Mouse (Mus musculus) forebrain, embryonic 10.5 days (tissue): ENCODE measurements around the gene Hdgfl2. TPM values are rescaled to one million over a fixed set of nuclear protein-coding genes. Genes with fewer than 3 reads are reported as not detected.

Source experiments
- DNase-seq: peaks from one replicate; pipeline ENCODE4 v3.0.0-alpha.2; 2017; ENCODE audit warnings: low spot score; ENCODE audit errors: extremely low spot score
- H3K27ac ChIP-seq: fragments of 300-500 bp; sonication (generic); 2 replicates; pipeline ENCODE4 v1.5.1; 2016; ENCODE audit warnings: mild to moderate bottlenecking
- H3K27me3 ChIP-seq: fragments of 300-500 bp; sonication (generic); 2 replicates; pipeline ENCODE4 v1.6.1; 2016; ENCODE audit warnings: mild to moderate bottlenecking; ENCODE audit not compliant: poor library complexity, severe bottlenecking
- H3K36me3 ChIP-seq: fragments of 300-500 bp; sonication (generic); replicated peaks from 2 replicates; pipeline ENCODE4 v1.6.1; 2016; ENCODE audit warnings: mild to moderate bottlenecking, moderate library complexity
- H3K4me1 ChIP-seq: fragments of 300-500 bp; sonication (generic); 2 replicates; pipeline ENCODE4 v1.6.1; 2016
- H3K4me3 ChIP-seq: fragments of 300-500 bp; sonication (generic); 2 replicates; pipeline ENCODE4 v1.5.1; 2016; ENCODE audit warnings: mild to moderate bottlenecking, moderate library complexity
- H3K9me3 ChIP-seq: fragments of 300-500 bp; sonication (generic); 2 replicates; pipeline ENCODE4 v1.6.1; 2016; ENCODE audit warnings: mild to moderate bottlenecking, moderate library complexity
- WGBS: fragments of 180-500 bp; shearing (Covaris S2); methylation state at CpG from one replicate; pipeline ENCODE4 v1.1.7; 2016; 5-methylcytosine and 5-hydroxymethylcytosine counted together
- polyA plus RNA-seq: library from polyadenylated mRNA; unstranded; fragments of >200 nt; fragmentation: Nextera tagmentation; extraction: Ambion mirVana; gene quantifications from 2 replicates; pipeline ENCODE4 v1.2.1, GENCODE M21; 2016

The Hdgfl2 gene
- polyA plus RNA-seq, 1 experiment from 2014 or later = 188 TPM

DNA sequence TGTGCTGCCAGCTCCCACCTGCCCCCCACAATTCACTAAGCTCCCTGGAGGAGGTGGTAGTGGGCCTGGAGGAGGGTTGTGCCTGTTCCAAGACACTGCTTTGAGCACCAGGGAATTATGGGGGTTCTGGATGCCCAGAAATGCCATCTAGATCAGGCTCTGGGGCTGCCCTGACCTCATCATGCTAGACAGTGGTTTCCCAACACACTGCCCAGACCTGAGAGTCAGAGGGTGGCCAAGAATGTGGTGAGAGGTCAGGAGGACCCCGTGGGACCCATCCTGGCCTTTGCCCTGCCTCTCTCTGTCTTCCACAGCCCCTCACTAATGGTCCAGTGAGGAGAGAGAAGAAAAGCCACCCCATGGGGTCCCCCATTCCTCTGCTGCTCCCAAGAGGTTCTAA, 31.6 kb downstream of the Hdgfl2 start:
- no peak for DNase-seq
- Histone ChIP-seq H3K27ac (no peak overlapping the region), H3K4me3 (no peak overlapping the region), H3K9me3 (no peaks in the 10 kb centered on the region), H3K36me3 (peaks cover 5% of the 10 kb centered on the region; the same call in 1 of the 2 replicates), H3K4me1 (peaks cover 6% of the 10 kb centered on the region), H3K27me3 (peaks cover 4% of the 10 kb centered on the region)
- 63% methylated on average over 1 of the region's 1 CpGs for WGBS

DNA sequence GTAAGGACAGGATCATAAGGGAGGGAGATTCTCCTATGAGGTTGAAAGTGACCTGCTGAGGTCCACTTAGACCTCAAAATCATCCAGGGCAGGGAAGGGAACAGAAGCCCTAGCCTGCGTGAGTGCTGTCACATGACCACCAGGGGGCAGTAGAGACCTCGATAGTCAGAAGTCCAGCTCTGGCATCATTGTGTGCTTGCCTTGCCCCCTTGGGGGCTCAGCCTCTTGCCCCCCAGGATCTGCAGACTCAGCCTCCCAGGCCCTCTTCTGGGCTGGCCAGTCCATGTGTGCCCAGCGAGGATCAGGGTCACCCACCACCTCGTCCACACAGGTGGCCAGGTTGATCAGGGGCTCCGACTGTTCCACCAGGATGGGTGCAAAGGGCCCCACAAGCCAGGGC, 32.4 kb downstream of the Hdgfl2 start:
- H3K27ac ChIP-seq = no peak overlapping the region
- WGBS = 38% methylated on average over 5 of the region's 5 CpGs

DNA sequence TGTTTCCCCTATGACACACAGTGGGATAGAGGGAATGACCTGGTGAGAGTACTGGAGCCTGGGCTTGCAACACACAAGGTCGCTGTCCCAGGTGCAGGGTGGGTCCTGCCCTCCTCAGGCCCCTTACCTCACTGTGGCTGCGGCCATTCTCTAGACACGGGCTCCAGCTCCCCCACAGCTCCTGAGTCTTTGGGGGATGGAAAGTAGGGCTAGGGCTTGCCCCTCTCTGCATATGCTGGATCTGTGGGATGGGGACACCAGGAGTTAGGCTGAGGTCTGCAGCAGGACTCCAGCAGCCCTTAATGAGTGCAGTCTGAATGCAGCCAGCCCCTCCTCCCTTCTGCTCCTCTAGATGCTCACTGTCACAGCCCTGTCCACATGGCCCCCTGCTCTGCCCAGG, 33.3 kb downstream of the Hdgfl2 start:
- WGBS = 76% methylated on average over 3 of the region's 3 CpGs
- no peak overlapping the region for H3K27ac ChIP-seq
- H3K4me1 ChIP-seq = peaks cover 13% of the 10 kb centered on the region
- no peaks in the 10 kb centered on the region for H3K9me3 ChIP-seq
- H3K36me3 ChIP-seq = peaks cover 5% of the 10 kb centered on the region; the same call in 1 of the 2 replicates
- H3K27me3 ChIP-seq = peaks cover 20% of the 10 kb centered on the region
- no peak for DNase-seq
- no peak overlapping the region for H3K4me3 ChIP-seq

More for the DNA sequence above, 32.4 kb downstream of the Hdgfl2 start:
- Histone ChIP-seq H3K36me3 (peaks cover 5% of the 10 kb centered on the region; the same call in 1 of the 2 replicates), H3K4me3 (no peak overlapping the region), H3K27me3 (peaks cover 12% of the 10 kb centered on the region), H3K9me3 (no peaks in the 10 kb centered on the region), H3K4me1 (peaks cover 6% of the 10 kb centered on the region)
- peak; percentile 66 for DNase-seq

DNA sequence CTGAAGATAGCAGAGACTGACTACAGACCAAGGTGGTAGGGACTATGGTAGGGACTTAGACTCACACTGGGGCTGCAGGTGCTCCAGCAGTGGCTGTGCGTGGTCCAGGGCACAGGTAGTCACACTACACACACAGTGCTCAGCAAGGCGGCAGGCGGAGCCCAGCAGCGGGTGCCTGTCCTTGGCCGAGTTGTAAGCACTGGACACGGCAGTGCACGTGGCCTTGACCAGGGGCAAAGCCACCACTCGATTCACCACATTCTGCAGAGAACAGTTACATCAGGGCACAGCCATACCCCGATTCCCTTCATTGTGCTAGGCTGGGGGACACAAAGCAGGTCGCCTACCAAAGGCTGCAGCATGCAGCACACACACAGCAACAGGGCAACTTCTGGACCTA, 36.8 kb downstream of the Hdgfl2 start:
- WGBS = 77% methylated on average over 10 of the region's 10 CpGs
- H3K27me3 ChIP-seq = peaks cover 54% of the 10 kb centered on the region
- no peaks in the 10 kb centered on the region for H3K9me3 ChIP-seq
- no peak overlapping the region for H3K4me3 ChIP-seq
- 0 out of 2 replicates have a peak, but pooled peaks cover 3% of the 10 kb centered on the region for H3K36me3 ChIP-seq
- no peak overlapping the region for H3K27ac ChIP-seq
- DNase-seq = no peak
- H3K4me1 ChIP-seq = peaks cover 25% of the 10 kb centered on the region

DNA sequence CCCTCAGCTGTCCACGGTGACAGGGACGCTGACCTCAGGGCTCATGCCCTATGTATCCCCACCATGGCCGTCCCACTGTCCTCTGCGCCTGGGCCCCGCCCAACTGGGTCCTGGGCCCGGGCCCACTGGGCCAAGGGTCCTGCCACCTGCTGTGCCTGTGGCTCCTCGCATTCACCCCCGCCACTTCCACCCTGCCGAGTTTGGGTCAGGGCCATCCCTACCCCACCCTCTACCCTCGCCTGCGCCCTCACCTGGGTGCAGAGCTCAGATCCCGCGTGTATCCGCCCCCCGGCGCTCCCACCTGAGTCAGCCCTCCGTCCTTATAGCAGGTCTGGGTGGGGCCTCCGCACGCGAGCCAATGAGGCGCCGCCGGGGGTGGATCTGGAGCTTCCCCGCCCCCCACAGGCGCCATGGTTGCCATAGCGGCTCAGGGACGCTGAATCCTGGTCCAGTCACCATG, 37.8 kb downstream of the Hdgfl2 start, which contains the start of gene Plin5:
TSS of gene Plin5 (minus strand) at position 346 of the 460 bp plus-strand sequence.
- peak; percentile 57 for DNase-seq
- Histone ChIP-seq H3K36me3 (0 out of 2 replicates have a peak, but pooled peaks cover under 1% of the 10 kb centered on the region), H3K4me3 (peak within 1 kb of the TSS; percentile 49), H3K4me1 (peaks cover 25% of the 10 kb centered on the region), H3K27me3 (peaks cover 65% of the 10 kb centered on the region), H3K27ac (0 out of 2 replicates have a peak within 1 kb of the TSS, but pooled peaks have one; percentile 27), H3K9me3 (peaks cover 5% of the 10 kb centered on the region)
- WGBS = under 1% methylated on average over 27 of the region's 27 CpGs

DNA sequence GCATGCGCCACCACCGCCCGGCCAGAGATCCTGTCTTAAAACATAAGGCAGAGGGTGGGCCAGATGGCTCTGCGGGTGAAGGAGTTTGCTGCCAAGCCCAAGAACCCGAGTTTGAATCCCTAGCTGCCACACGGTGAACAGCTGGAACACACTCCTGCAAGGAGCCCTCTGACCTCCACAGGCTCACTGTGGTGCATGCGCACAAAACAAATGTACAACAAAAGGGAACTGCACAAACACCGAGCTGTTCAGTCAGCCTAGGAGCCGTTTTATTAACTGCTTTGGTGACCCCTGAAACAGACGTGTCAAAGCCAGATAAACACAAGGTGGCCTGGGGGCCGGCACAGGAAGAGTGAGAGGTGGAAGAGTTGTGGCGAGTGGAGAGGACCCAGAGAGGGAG, 40.0 kb downstream of the Hdgfl2 start:
- no peak overlapping the region; the same call in 1 of the 2 replicates for H3K4me3 ChIP-seq
- WGBS = 54% methylated on average over 12 of the region's 12 CpGs
- H3K36me3 ChIP-seq = 0 out of 2 replicates have a peak, but pooled peaks cover 4% of the 10 kb centered on the region
- peaks cover 87% of the 10 kb centered on the region for H3K27me3 ChIP-seq
- H3K4me1 ChIP-seq = peaks cover 27% of the 10 kb centered on the region
- H3K27ac ChIP-seq = no peak overlapping the region
- H3K9me3 ChIP-seq = peaks cover 17% of the 10 kb centered on the region
- no peak for DNase-seq

DNA sequence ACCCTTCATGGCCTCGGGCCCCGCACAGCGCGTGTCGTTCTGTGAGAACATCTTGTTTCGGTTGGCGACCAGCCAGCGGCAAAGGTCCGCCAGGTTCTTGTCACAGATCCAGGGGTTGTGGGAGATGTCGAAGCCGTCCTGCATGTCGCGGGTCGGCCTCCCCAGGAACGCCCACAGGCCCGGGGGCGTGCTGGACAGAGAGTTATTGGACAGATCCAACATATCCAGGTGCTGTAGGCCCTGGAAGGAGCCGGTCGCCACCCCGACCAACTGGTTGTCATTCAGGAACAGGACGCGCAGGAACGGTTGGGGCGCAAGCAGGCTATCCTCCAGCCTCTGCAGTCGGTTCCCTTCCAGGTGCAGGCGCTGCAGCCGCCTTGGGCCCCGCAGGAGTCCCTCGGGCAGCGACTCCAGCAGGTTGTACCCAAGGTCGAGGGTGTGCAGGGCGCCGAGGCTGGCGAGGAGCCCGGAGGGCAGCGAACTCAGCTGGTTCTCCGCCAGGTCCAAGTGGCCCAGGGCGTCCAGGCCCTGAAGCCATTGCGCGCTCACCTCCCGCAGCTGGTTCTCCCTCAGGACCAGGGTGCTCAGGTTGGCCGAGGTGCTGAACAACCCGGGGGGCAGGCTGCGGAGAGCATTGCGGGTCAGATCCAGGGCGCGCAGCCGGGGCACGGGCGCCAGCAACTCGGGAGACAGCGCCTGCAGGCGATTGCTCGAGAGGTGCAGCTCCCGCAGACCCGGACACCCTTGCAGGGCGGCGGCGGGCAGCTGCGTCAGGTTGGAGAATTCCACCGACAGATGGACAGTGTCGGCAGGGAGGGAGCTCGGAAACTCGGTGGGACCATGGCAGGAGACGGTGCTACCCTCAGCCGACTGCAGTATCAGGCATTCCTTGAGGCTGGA, 40.8 kb downstream of the Hdgfl2 start:
- H3K27ac ChIP-seq = no peak overlapping the region
- 8% methylated on average over 66 of the region's 66 CpGs for WGBS
- peaks cover 17% of the 10 kb centered on the region for H3K9me3 ChIP-seq
- no peak for DNase-seq
- peak overlapping the region; percentile 22 for H3K4me3 ChIP-seq
- H3K36me3 ChIP-seq = 0 out of 2 replicates have a peak, but pooled peaks cover 4% of the 10 kb centered on the region
- H3K27me3 ChIP-seq = peaks cover 95% of the 10 kb centered on the region
- peaks cover 31% of the 10 kb centered on the region for H3K4me1 ChIP-seq

DNA sequence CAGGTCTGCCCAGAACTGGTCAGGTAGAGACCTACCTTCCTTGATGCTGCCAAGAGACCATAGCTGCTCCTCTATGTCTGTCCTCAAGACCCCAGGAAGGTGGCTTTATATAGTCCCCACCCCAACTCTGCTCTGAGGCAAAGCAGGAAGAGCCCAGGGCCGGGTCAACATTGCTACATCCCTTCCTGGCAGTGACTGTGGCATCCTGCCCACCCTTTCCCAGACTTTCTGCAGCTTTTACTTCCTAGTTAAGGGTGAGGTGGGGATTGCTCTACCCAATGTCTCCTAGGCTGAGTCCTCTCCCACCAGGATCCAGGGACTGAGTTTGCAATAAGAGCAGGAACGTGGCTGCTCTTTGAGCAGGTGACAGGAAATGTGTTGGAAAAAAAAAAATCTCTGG, 42.4 kb downstream of the Hdgfl2 start, which contains the start of gene Lrg1:
TSS of gene Lrg1 (minus strand) at position 176 of the 400 bp plus-strand sequence.
- H3K4me1 ChIP-seq = peaks cover 31% of the 10 kb centered on the region
- H3K9me3 ChIP-seq = peaks cover 17% of the 10 kb centered on the region
- WGBS = 72% methylated on average over 2 of the region's 2 CpGs
- no peak within 1 kb of the TSS for H3K27ac ChIP-seq
- H3K27me3 ChIP-seq = peaks cover 93% of the 10 kb centered on the region
- H3K36me3 ChIP-seq = 0 out of 2 replicates have a peak, but pooled peaks cover 4% of the 10 kb centered on the region
- DNase-seq = no peak
- H3K4me3 ChIP-seq = no peak within 1 kb of the TSS

DNA sequence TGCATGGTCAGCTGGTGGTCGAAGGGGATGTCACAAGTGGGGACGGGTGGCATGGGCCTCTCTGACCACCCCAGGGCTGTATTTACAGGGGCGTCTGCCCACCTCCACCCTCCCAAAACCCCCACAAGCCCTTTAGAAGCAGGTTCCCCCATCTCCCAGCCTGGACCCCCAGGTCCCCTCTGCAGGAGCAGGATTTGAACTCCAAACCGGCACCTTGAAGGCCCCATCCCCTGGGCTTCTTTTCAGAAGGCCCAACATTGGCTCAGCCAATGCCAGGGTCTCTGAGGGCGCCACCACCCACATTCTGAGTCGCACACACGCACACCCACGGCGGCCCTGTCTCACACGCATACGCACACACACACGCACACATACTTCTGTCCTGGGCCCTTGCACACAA, 43.7 kb downstream of the Hdgfl2 start:
- Histone ChIP-seq H3K4me3 (no peak overlapping the region), H3K4me1 (peaks cover 24% of the 10 kb centered on the region), H3K36me3 (0 out of 2 replicates have a peak, but pooled peaks cover 4% of the 10 kb centered on the region), H3K27me3 (peaks cover 80% of the 10 kb centered on the region), H3K27ac (no peak overlapping the region), H3K9me3 (peaks cover 17% of the 10 kb centered on the region)
- 89% methylated on average over 12 of the region's 12 CpGs for WGBS
- no peak for DNase-seq

DNA sequence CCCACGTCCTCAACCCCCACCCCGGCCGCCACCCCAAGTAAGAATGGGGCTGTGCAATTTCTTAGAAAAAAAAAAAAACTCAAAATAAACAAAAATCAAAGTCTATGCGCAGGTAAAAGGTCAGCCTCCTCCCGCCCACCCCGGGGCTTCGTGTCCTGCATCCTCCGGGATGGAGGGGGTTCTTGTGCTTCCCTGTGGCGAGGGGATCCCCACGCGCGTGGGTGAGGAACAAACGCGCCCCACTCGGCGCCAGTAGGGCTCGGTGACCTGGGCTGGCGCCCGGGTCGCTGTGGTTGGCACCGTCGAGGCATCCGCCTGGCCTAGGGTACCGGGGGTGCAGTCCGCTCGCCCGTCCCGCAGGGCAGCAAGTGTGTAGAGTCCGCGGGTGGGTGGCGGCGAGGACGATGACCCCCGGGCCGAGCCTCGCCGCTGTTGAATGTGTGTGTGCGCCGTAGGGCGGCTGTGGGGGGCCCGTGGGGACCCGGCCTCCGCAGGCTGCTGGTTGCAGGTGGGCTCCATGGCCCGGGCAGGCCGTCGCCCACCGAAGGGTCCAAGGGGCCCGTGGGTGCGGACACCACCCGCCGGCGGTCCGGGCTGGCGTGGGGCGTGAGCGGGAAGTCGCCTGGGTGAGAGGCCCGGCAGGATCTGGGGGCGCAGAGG, 44.4 kb downstream of the Hdgfl2 start:
- H3K4me1 ChIP-seq = peaks cover 24% of the 10 kb centered on the region
- peak overlapping the region; percentile 77 for H3K27ac ChIP-seq
- peaks cover 17% of the 10 kb centered on the region for H3K9me3 ChIP-seq
- H3K27me3 ChIP-seq = peaks cover 74% of the 10 kb centered on the region
- peak overlapping the region; percentile 53 for H3K4me3 ChIP-seq
- H3K36me3 ChIP-seq = 0 out of 2 replicates have a peak, but pooled peaks cover 4% of the 10 kb centered on the region
- no peak for DNase-seq
- 42% methylated on average over 59 of the region's 59 CpGs for WGBS

DNA sequence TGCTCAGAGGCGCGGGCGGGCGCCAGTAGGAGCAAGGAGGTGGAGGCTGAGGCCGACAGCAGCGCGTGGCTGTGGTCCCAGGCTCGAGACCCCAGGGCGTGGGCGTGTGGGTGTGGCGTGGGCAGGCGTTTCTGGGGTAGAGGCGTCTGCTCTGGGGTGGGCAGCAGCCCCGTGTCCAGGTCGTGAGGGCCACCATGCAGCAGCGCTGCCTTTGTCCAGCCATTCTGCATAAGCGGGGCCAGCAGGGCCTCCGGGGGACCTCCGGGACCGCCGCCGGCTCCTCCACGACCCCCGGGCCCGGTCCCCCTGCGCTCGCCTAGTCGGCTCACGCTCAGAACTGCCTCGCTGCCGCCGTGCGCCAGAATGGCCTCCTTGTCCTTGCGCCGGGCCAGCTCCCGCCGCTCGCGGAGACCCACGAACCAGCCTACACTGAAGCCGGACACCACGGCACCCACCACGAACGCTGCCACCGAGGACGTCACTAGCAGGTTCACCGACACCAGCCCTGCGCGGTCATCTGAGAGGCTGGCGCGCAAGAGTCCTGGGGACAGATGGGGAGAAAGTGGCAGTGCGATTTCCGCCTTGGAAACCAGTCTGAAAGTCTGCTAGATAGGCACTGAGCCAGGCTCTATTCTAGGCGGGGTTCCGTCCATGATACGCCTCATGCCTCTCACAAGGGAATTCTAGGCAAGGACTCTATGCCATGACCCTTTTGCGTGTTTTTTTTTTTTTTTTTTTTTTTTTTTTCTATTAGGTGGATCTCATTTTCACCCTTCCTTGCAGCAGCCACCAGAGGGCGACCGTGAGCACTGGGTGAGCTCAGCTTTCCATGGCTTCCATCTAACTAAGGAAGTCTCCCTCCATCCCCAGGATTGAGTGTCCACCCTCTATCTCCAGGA, 45.2 kb downstream of the Hdgfl2 start:
- WGBS = 12% methylated on average over 59 of the region's 59 CpGs
- H3K9me3 ChIP-seq = peaks cover 17% of the 10 kb centered on the region
- peaks cover 21% of the 10 kb centered on the region for H3K4me1 ChIP-seq
- H3K36me3 ChIP-seq = 0 out of 2 replicates have a peak, but pooled peaks cover 4% of the 10 kb centered on the region
- H3K27ac ChIP-seq = peak overlapping the region; percentile 77
- DNase-seq = peak; percentile 60
- peaks cover 65% of the 10 kb centered on the region for H3K27me3 ChIP-seq
- peak overlapping the region; percentile 53 for H3K4me3 ChIP-seq

DNA sequence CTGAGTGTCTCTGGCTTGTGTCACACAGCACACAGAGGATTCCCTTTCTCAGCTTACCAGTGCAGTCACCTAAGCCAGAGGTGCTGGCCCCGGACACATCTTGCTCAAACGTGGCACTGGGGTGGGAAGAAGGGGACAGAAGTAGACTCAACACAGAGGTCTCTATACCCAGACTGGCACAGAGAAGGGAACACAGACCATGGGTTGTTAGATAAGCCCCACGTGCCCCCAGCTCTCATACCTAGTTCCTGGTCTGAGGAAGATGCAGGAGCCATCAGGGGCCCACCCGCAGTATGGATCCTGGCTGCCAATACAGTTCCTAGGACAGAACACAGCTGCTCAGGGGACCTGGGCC, 45.8 kb downstream of the Hdgfl2 start:
- H3K9me3 ChIP-seq = peaks cover 17% of the 10 kb centered on the region
- 0 out of 2 replicates have a peak, but pooled peaks cover 4% of the 10 kb centered on the region for H3K36me3 ChIP-seq
- DNase-seq = no peak
- no peak overlapping the region for H3K27ac ChIP-seq
- no peak overlapping the region for H3K4me3 ChIP-seq
- peaks cover 59% of the 10 kb centered on the region for H3K27me3 ChIP-seq
- WGBS = 90% methylated on average over 4 of the region's 4 CpGs
- peaks cover 15% of the 10 kb centered on the region for H3K4me1 ChIP-seq
